Mouse (Mus musculus) gastrocnemius, postnatal 14 days (tissue): ENCODE results near the gene Lrrc8a. TPM values are rescaled to one million over a fixed set of nuclear protein-coding genes. Genes with fewer than 3 reads are reported as not detected.
A peak's percentile ranks its signal among the peaks of the same experiment; 100 is the strongest.

Source experiments
- DNase-seq: peaks from one replicate; pipeline ENCODE4 v3.0.0; 2021; ENCODE audit warnings: mixed read lengths
- intact Hi-C: fragments of 180-260 bp; cut with DNase I; formaldehyde crosslinking; loops from one replicate; pipeline ENCODE4 v1.15.1; 2025; ENCODE audit warnings: low total_unique reads
- long read RNA-seq, 2 experiments: library from polyadenylated mRNA; stranded (forward); transcript quantifications; one replicate each; pipeline ENCODE4 v2.0.0; 2021
- total RNA-seq, 2 experiments: library from RNA; stranded (reverse); gene quantifications; 2 replicates each; pipeline ENCODE4 v1.2.3; 2021

Gene Lrrc8a
- 10 to 100 TPM; 19.3 to 30.1 TPM for total RNA-seq
- long read RNA-seq, experiment 1, partial matches to known transcripts: 3 of 3 reads
- long read RNA-seq, experiment 1, other reads (novel, unspliced or antisense): 0 of 3 reads
- long read RNA-seq, experiment 2, full-length matches to known transcripts: 4 of 5 reads
- long read RNA-seq, experiment 2, partial matches to known transcripts: 1 of 5 reads
- long read RNA-seq, experiment 2, other reads (novel, unspliced or antisense): 0 of 5 reads

- peak; percentile 100 for DNase-seq
- intact Hi-C loops: no loop called here
These were observed at the start of gene Lrrc8a for GRCm38 (mm10) chr2:30237199-30237880. Lrrc8a (plus strand) TSS chr2:30237715.

GRCm38 (mm10) chr2:30191790-30192580 lies 45.5 kb upstream of the Lrrc8a start:
- intact Hi-C loops: no loop called here
- DNase-seq: no peak

GRCm38 (mm10) chr2:30194656-30195055 lies 42.9 kb upstream of the Lrrc8a start:
- intact Hi-C loops: no loop called here
- DNase-seq: no peak

- no peak for DNase-seq
- intact Hi-C loops: no loop called here
These were observed 39.5 kb upstream of the Lrrc8a start for GRCm38 (mm10) chr2:30198021-30198420.

- DNase-seq: no peak
- intact Hi-C loops: no loop called here
These were observed 37.5 kb upstream of the Lrrc8a start for GRCm38 (mm10) chr2:30199984-30200383.

- intact Hi-C loops: no loop called here
These were observed 37.1 kb upstream of the Lrrc8a start for GRCm38 (mm10) chr2:30200388-30200925.

GRCm38 (mm10) chr2:30203439-30203838 lies 34.1 kb upstream of the Lrrc8a start:
- intact Hi-C loops: no loop called here

More at GRCm38 (mm10) chr2:30200388-30200925, 37.1 kb upstream of the Lrrc8a start:
- no peak for DNase-seq

GRCm38 (mm10) chr2:30205255-30205628 lies 32.3 kb upstream of the Lrrc8a start:
- no peak for DNase-seq
- intact Hi-C loops: no loop called here

More at GRCm38 (mm10) chr2:30203439-30203838, 34.1 kb upstream of the Lrrc8a start:
- DNase-seq: no peak

GRCm38 (mm10) chr2:30205629-30206357 lies 31.7 kb upstream of the Lrrc8a start, which contains the start of gene Kyat1:
Kyat1 (minus strand) TSS chr2:30205847.
- intact Hi-C loops: no loop called here

GRCm38 (mm10) chr2:30207401-30207800 lies 30.1 kb upstream of the Lrrc8a start:
- intact Hi-C loops: no loop called here

More at GRCm38 (mm10) chr2:30205629-30206357, 31.7 kb upstream of the Lrrc8a start, which contains the start of gene Kyat1:
- DNase-seq: peak; percentile 94

GRCm38 (mm10) chr2:30207886-30208285 lies 29.6 kb upstream of the Lrrc8a start:
- no peak for DNase-seq
- intact Hi-C loops: no loop called here

More at GRCm38 (mm10) chr2:30207401-30207800, 30.1 kb upstream of the Lrrc8a start:
- no peak for DNase-seq

- intact Hi-C loops: no loop called here
- no peak for DNase-seq
These were observed 25.9 kb upstream of the Lrrc8a start for GRCm38 (mm10) chr2:30211408-30212168.

GRCm38 (mm10) chr2:30212169-30212545 lies 25.4 kb upstream of the Lrrc8a start:
- intact Hi-C loops: no loop called here

GRCm38 (mm10) chr2:30212951-30213350 lies 24.6 kb upstream of the Lrrc8a start:
- intact Hi-C loops: no loop called here
- DNase-seq: no peak

More at GRCm38 (mm10) chr2:30212169-30212545, 25.4 kb upstream of the Lrrc8a start:
- DNase-seq: no peak

GRCm38 (mm10) chr2:30214745-30215144 lies 22.8 kb upstream of the Lrrc8a start:
- no peak for DNase-seq
- intact Hi-C loops: no loop called here

GRCm38 (mm10) chr2:30215493-30215892 lies 22.0 kb upstream of the Lrrc8a start:
- intact Hi-C loops: no loop called here
- no peak for DNase-seq

GRCm38 (mm10) chr2:30216293-30216692 lies 21.2 kb upstream of the Lrrc8a start:
- DNase-seq: no peak

GRCm38 (mm10) chr2:30235593-30235992 lies 1.9 kb upstream of the Lrrc8a start:
- no peak for DNase-seq
- intact Hi-C loops: no loop called here

More at GRCm38 (mm10) chr2:30216293-30216692, 21.2 kb upstream of the Lrrc8a start:
- intact Hi-C loops: no loop called here
